Mouse (Mus musculus) intestine, embryonic 16.5 days (tissue): ENCODE measurements around the gene Hoxb5. TPM values are rescaled to one million over a fixed set of nuclear protein-coding genes. Genes with fewer than 3 reads are reported as not detected.

Experiments
- ATAC-seq: fragments of 200-750 bp; cut with Nextera tagmentation; 2 replicates; pipeline ENCODE4 v1.8.0; 2017; ENCODE audit warnings: moderate TSS enrichment, moderate library complexity
- H3K27ac ChIP-seq: fragments of 300-500 bp; sonication (generic); 2 replicates; pipeline ENCODE4 v1.5.1; 2014; ENCODE audit warnings: mild to moderate bottlenecking, low read length
- H3K27me3 ChIP-seq: fragments of 300-500 bp; sonication (generic); replicated peaks from 2 replicates; pipeline ENCODE4 v1.6.1; 2014; ENCODE audit warnings: low read length, control low read depth, mixed read lengths; ENCODE audit not compliant: control insufficient read depth, insufficient read depth
- H3K36me3 ChIP-seq: fragments of 300-500 bp; sonication (generic); 2 replicates; pipeline ENCODE4 v1.6.1; 2014; ENCODE audit warnings: low read length, control low read depth; ENCODE audit not compliant: control insufficient read depth, insufficient read depth
- H3K4me1 ChIP-seq: fragments of 300-500 bp; sonication (generic); 2 replicates; pipeline ENCODE4 v1.6.1; 2014; ENCODE audit warnings: low read length, control low read depth, mixed read lengths; ENCODE audit not compliant: control insufficient read depth, insufficient read depth
- H3K4me2 ChIP-seq: fragments of 300-500 bp; sonication (generic); 2 replicates; pipeline ENCODE4 v1.6.1; 2014; ENCODE audit warnings: low read depth, low read length, control low read depth
- H3K4me3 ChIP-seq: fragments of 300-500 bp; sonication (generic); 2 replicates; pipeline ENCODE4 v1.5.1; 2014; ENCODE audit warnings: mild to moderate bottlenecking, low read length
- H3K9ac ChIP-seq: fragments of 300-500 bp; sonication (generic); 2 replicates; pipeline ENCODE4 v1.6.1; 2014; ENCODE audit warnings: low read depth, low read length
- H3K9me3 ChIP-seq: fragments of 300-500 bp; sonication (generic); 2 replicates; pipeline ENCODE4 v1.6.1; 2016; ENCODE audit warnings: low read length, control low read depth; ENCODE audit not compliant: control insufficient read depth
- WGBS: fragments of 180-500 bp; shearing (Covaris S2); extraction: QIAGEN DNeasy Blood & Tissue Kit; methylation state at CpG from one replicate; pipeline ENCODE4 v1.1.7; 2014; 5-methylcytosine and 5-hydroxymethylcytosine counted together
- polyA plus RNA-seq: library from polyadenylated mRNA; unstranded; fragments of >200 nt; fragmentation: Nextera tagmentation; extraction: Ambion mirVana; gene quantifications from 2 replicates; pipeline ENCODE4 v1.2.1, GENCODE M21; 2015

Gene Hoxb5
- polyA plus RNA-seq, 1 experiment from 2014 or later: 28.7 TPM

DNA sequence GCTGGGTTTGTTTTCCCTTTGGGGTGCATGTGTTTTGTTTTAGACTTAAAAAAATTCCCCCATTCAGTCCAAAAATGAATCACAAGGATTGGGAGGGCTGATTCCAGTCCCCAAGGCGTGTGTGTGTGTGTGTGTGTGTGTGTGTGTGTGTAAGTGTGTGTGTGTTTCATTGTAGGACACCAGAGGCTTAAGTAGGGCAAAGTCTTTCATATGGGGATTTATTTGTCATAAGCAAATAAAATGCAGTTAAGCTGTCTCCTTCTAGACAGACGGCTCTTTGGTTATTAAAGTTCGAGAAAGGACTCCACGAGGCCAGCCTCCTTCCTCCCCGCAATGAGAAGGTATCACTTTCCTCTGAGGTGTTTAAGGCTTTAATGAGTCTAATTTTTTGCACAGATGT lies 18.7 kb downstream of the Hoxb5 start:
- Histone ChIP-seq H3K36me3 (no peaks in the 10 kb centered on the region), H3K9ac (peak overlapping the region; percentile 57), H3K4me1 (peaks cover 7% of the 10 kb centered on the region; the same call in 1 of the 2 replicates), H3K4me3 (peak overlapping the region; percentile 15), H3K9me3 (no peaks in the 10 kb centered on the region), H3K27ac (peak overlapping the region; percentile 88), H3K27me3 (no peaks in the 10 kb centered on the region), H3K4me2 (peak overlapping the region; percentile 79)
- ATAC-seq: no peak
- 26% methylated on average over 5 of the region's 5 CpGs for WGBS

DNA sequence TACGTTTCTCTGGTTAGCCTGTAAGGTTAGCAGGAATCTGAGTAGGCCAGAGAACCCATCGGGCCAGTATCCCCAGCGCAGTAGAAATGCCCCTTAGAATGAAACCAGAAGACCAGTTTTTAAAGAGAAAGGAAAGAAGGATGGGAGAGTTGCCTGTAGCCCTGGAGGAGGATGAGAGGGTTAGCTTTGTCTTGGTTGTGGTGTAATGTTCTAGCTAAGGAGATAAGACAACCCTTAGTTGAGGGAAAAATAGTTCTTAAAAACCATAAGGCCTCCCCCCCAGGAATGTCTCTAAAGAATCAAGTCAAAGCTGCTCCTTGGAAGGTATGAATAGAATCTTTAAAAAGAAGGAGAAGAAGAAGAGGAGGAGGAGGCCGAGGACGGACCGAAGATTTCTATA lies 19.6 kb downstream of the Hoxb5 start:
- 29% methylated on average over 6 of the region's 6 CpGs for WGBS
- H3K27me3 ChIP-seq: no peaks in the 10 kb centered on the region
- H3K9ac ChIP-seq: peak overlapping the region; percentile 57
- H3K36me3 ChIP-seq: no peaks in the 10 kb centered on the region
- H3K4me1 ChIP-seq: peaks cover 13% of the 10 kb centered on the region; the same call in 1 of the 2 replicates
- H3K4me3 ChIP-seq: peak overlapping the region; percentile 15
- H3K4me2 ChIP-seq: peak overlapping the region; percentile 79
- H3K27ac ChIP-seq: peak overlapping the region; percentile 88
- H3K9me3 ChIP-seq: no peaks in the 10 kb centered on the region
- no peak for ATAC-seq

DNA sequence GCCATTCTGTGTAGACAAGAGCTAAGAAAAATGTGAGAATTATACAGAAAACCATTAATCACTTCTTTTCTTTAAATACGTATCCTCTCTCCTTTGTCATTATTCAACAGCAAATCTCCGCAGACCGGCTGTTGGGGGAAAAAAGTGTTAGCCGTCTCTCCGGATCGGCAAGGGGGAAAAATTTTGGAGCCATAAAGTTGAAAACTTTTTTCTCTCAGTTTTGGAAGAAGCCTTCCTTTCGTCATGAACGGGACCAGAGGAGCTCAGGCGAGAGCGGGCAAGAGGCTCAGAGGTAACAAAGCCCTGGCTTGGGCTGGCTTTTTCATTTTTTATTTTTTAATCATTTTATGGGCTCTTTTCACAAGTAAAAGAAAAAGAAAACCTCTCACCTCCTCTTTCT lies 20.0 kb downstream of the Hoxb5 start, which contains the start of gene Hoxb3:
Gene Hoxb3, plus strand, starts transcription at position 173 of the 400 bp plus-strand sequence.
- Histone ChIP-seq H3K27ac (peak within 1 kb of the TSS; percentile 88), H3K27me3 (no peaks in the 10 kb centered on the region), H3K4me3 (peak within 1 kb of the TSS; percentile 35), H3K4me1 (peaks cover 13% of the 10 kb centered on the region; the same call in 1 of the 2 replicates), H3K9me3 (no peaks in the 10 kb centered on the region), H3K4me2 (peak within 1 kb of the TSS; percentile 79), H3K9ac (peak within 1 kb of the TSS; percentile 72), H3K36me3 (no peaks in the 10 kb centered on the region)
- ATAC-seq: no peak
- WGBS: 38% methylated on average over 10 of the region's 10 CpGs

DNA sequence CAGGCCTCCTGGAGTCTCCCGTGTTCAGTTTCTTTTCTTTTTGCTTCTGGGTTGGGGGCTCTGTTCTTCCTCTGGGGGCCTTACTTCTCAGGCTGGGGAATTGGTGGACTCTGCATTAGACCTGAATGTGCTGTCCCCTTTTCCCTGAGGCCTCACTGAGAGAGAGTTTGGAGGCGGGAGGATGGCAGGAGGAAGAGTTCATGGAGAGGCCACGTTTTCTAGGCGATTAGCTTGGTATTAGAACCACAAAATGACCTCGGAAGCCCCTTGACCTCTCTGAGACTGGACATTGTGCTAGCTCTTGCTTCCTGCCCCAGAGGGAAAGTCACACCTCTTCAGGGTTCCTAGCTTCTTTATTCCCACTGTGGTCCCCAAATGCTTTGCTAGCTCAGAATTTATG lies 21.0 kb downstream of the Hoxb5 start:
- 22% methylated on average over 5 of the region's 5 CpGs for WGBS
- Histone ChIP-seq H3K36me3 (no peaks in the 10 kb centered on the region), H3K4me2 (peak overlapping the region; percentile 79), H3K27me3 (no peaks in the 10 kb centered on the region), H3K4me3 (peak overlapping the region; percentile 35), H3K9me3 (no peaks in the 10 kb centered on the region), H3K9ac (peak overlapping the region; percentile 72), H3K27ac (peak overlapping the region; percentile 88), H3K4me1 (peaks cover 14% of the 10 kb centered on the region; the same call in 1 of the 2 replicates)
- ATAC-seq: no peak

DNA sequence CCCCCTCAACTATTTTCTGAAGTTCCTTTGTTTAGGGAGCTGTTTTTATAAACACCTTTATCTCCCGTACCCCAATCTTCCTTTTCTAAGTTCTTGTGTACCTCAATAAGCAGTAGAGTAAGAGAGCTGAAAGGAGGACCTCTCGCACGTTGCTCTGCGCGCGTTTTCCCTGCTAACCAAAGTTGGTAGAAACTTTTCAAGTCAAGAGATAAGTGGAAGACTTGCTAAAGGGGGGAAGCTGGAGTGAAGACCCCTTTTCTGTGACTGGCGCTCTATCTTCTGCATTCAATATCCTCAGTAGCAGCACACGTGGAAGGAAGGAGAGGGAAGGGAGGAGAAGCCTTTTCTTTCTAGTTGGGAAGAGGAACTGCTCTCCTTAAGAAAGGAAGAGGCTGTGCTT lies 21.8 kb downstream of the Hoxb5 start:
- H3K27ac ChIP-seq: peak overlapping the region; percentile 88
- H3K27me3 ChIP-seq: no peaks in the 10 kb centered on the region; the same call in 1 of the 2 replicates
- H3K9me3 ChIP-seq: no peaks in the 10 kb centered on the region
- H3K4me3 ChIP-seq: peak overlapping the region; percentile 35
- H3K4me2 ChIP-seq: peak overlapping the region; percentile 60
- no peak for ATAC-seq
- H3K4me1 ChIP-seq: peaks cover 19% of the 10 kb centered on the region
- WGBS: 24% methylated on average over 8 of the region's 8 CpGs
- H3K9ac ChIP-seq: peak overlapping the region; percentile 72
- no peaks in the 10 kb centered on the region for H3K36me3 ChIP-seq

DNA sequence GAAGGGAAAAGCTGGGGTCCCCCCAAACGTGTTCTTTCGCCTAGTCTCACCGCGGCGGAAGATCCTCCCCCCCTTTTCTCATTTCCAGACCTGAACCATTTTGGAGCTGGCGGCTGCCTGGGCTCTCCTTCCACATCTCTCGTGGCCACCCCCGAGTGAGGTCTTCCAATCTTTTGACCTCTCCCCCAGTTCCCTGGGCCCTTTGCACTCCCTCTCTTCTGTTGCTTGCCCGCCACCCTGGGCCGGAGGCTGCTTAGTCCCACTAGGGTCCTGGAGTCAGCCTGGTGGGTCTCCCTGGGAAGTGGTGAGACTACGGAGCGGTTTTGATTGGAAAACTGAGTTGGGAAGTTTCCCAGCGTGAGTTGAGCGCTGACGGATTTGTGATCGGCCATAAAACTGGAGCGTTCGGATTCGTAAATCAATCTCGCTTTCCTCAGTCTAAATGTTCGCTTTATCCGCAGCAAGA lies 22.6 kb downstream of the Hoxb5 start:
- Histone ChIP-seq H3K4me3 (peak overlapping the region; percentile 35), H3K4me2 (peak overlapping the region; percentile 60), H3K4me1 (peaks cover 22% of the 10 kb centered on the region), H3K9ac (peak overlapping the region; percentile 72), H3K9me3 (no peaks in the 10 kb centered on the region), H3K27me3 (no peaks in the 10 kb centered on the region; the same call in 1 of the 2 replicates), H3K36me3 (no peaks in the 10 kb centered on the region), H3K27ac (peak overlapping the region; percentile 88)
- 17% methylated on average over 22 of the region's 22 CpGs for WGBS
- ATAC-seq: no peak

DNA sequence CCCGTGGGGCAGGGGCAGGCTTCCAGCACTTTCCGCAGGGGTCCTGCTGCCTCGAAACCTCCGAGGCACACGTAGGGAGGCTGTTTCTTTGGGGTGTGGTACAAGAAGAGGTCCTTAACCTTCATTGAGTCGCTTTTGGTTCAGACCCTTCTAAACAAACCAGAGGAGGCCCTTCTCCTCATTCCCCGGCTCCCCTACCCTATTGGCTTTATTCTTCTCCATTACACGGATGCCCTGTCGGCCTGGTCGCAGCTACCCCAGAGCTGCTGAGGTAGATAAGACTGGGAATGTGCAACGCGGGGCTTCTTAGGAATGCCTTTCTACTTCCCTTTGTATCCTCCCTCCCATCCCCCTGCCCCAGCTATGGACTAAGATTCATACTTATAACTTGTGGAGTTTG lies 23.6 kb downstream of the Hoxb5 start:
- 20% methylated on average over 12 of the region's 12 CpGs for WGBS
- Histone ChIP-seq H3K4me1 (peaks cover 23% of the 10 kb centered on the region), H3K36me3 (no peaks in the 10 kb centered on the region), H3K27ac (peak overlapping the region; percentile 88), H3K27me3 (no peaks in the 10 kb centered on the region; the same call in 1 of the 2 replicates), H3K4me2 (peak overlapping the region; percentile 60), H3K9ac (peak overlapping the region; percentile 72), H3K9me3 (no peaks in the 10 kb centered on the region), H3K4me3 (peak overlapping the region; percentile 35)
- no peak for ATAC-seq

DNA sequence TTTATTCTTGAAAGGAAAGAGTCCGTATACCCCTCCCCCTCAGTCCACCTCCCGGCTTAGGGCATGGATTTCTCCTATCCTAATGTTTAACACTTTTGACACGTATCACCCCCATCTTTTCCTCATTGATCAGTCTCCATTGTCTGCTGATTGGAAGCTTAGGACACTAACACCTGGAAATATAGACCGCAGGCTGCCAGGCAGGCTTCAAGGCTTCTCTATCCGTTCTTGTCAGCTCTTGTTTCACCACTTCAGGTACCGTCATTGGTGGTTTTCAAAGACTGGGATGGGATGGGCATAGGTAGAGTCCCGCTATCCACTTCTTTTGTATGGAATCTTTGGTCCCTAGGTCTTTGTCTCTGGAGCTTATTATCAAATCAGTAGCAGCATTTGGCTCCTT lies 24.0 kb downstream of the Hoxb5 start:
- peak overlapping the region; percentile 35 for H3K4me3 ChIP-seq
- H3K9me3 ChIP-seq: no peaks in the 10 kb centered on the region
- peak overlapping the region; percentile 60 for H3K4me2 ChIP-seq
- H3K4me1 ChIP-seq: peaks cover 26% of the 10 kb centered on the region
- H3K36me3 ChIP-seq: no peaks in the 10 kb centered on the region
- H3K9ac ChIP-seq: peak overlapping the region; percentile 72
- no peak for ATAC-seq
- H3K27ac ChIP-seq: peak overlapping the region; percentile 88
- 24% methylated on average over 7 of the region's 7 CpGs for WGBS
- no peaks in the 10 kb centered on the region; the same call in 1 of the 2 replicates for H3K27me3 ChIP-seq

DNA sequence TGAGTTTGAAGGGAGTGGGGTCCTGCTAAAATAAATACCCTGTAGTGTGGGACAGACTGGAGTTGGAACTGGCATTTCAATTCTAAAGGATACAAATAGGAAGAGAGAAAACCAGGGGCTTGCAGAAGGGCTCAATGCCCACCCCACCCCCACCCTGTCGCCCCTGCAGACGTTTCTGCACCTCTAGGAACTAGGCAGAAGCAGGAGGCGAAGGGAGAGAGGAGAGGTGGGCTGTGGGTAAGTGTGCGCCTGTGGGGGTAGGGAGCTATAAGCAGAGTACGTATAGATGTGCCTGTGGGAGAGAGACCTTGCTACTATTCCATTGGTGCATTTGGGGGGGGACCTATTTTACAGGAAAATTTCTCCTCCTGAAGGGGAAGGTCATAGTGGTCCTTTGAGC lies 24.6 kb downstream of the Hoxb5 start:
- WGBS: 22% methylated on average over 5 of the region's 5 CpGs
- H3K9ac ChIP-seq: peak overlapping the region; percentile 72
- H3K4me3 ChIP-seq: peak overlapping the region; percentile 35
- peaks cover 27% of the 10 kb centered on the region for H3K4me1 ChIP-seq
- peak overlapping the region; percentile 88 for H3K27ac ChIP-seq
- H3K27me3 ChIP-seq: no peaks in the 10 kb centered on the region; the same call in 1 of the 2 replicates
- H3K4me2 ChIP-seq: peak overlapping the region; percentile 60
- H3K9me3 ChIP-seq: no peaks in the 10 kb centered on the region
- no peak for ATAC-seq
- no peaks in the 10 kb centered on the region for H3K36me3 ChIP-seq

DNA sequence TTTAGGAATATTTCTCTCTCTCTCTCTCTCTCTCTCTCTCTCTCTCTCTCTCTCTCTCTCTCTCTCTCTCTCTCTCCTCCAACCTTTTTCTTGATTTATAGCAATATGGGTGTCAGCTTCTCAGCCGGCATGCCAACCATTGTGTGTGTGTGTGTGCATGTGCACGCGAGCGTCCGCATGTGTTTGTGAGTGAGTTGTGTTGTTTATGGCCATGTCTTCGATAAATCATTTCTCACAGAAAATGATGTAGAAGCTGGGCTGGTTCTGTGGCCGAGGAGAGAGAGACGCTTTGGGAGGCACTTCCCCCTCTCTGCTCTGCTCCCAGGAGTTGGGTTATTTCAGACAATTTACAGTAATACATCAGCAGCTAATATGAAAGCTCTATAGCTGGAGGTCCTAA lies 25.5 kb downstream of the Hoxb5 start:
- H3K4me2 ChIP-seq: peak overlapping the region; percentile 60
- no peaks in the 10 kb centered on the region for H3K36me3 ChIP-seq
- peaks cover 34% of the 10 kb centered on the region for H3K4me1 ChIP-seq
- H3K4me3 ChIP-seq: peak overlapping the region; percentile 21
- peak overlapping the region; percentile 88 for H3K27ac ChIP-seq
- WGBS: 30% methylated on average over 8 of the region's 8 CpGs
- no peak overlapping the region for H3K9ac ChIP-seq
- H3K27me3 ChIP-seq: peaks cover 3% of the 10 kb centered on the region; the same call in 1 of the 2 replicates
- ATAC-seq: no peak
- no peaks in the 10 kb centered on the region for H3K9me3 ChIP-seq
